Mouse (Mus musculus) liver (tissue): ENCODE results near the gene 4933430I17Rik.
A peak's percentile ranks its signal among the peaks of the same experiment; 100 is the strongest.
"Not testable (repeated sequence)": the region's sequence is repeated elsewhere in the genome, so short reads cannot be mapped to it uniquely, and the experiment has no call there.

Experiments
- DNase-seq: peaks from one replicate; pipeline ENCODE4 v3.0.0-alpha.2; 2020; ENCODE audit warnings: mixed read lengths

Gene 4933430I17Rik

DNA sequence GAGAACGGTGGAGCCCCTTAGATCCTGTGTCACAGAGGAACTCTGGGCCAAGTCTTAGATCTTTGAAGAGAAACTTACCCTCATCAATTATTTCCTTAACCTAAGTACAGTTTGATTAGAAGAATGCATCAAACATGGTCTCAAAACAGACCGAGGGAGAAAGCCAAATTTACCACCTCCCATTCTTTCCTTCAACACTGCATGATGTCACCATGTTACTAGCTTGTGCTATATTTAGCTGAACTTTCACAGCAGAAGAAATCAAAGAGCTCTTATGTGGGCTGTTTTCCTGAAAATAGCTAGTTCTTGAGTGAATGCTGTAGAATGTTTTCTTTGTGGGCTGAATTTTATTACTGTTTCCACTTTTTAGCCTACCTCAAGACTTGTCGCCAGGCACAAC lies 32.3 kb downstream of the 4933430I17Rik start:
- no peak for DNase-seq

GRCm38 (mm10) chr4:62559797-62560329 lies 34.7 kb downstream of the 4933430I17Rik start, which contains the start of gene Rgs3:
TSS of gene Rgs3 (plus strand) at chr4:62559847.
- DNase-seq = no peak

GRCm38 (mm10) chr4:62560963-62561629 lies 35.9 kb downstream of the 4933430I17Rik start:
- DNase-seq = peak; percentile 56

- DNase-seq = no peak
Measured at GRCm38 (mm10) chr4:62561630-62562001, 36.4 kb downstream of the 4933430I17Rik start.

GRCm38 (mm10) chr4:62562006-62562405 lies 36.8 kb downstream of the 4933430I17Rik start:
- DNase-seq = no peak

DNA sequence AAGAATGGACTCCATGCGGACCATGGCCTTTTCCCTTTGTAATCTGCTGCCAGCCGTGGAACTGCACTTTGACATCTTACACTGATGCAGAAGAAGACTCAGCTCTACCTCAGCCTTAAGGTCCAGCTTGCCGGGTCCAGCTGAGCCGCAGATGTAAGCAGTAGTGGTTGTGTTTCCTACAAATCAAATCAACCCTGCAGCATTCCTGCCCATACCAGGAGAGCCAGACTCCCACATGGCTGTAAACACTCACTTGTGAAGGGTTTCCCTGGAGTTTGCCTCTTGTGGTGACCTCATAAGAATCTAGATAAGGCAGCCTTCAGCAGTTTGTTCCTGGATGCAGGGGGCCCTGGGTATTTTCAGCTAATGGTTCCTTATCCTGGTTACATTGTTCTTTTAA lies 41.4 kb downstream of the 4933430I17Rik start:
- DNase-seq = no peak

DNA sequence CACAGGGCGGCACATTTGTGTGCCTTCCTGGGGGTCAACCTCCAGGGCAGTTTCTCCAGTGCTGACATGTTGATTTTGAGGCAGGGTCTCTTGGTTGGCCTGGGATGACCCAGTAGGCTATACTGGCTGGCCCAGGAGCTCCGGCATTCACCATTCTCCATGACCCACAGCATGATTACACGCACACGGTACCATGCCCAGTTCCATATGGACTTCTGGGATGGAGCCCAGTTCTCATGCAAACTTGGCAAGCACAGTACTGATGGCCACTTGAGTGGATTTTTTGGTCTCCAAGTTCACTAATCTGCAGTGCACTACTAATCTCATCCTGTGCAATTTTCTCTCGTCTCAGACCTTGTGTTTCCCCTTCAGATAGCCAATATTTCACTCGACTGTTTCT lies 42.5 kb downstream of the 4933430I17Rik start:
- no peak for DNase-seq

GRCm38 (mm10) chr4:62568359-62568758 lies 43.2 kb downstream of the 4933430I17Rik start:
- no peak for DNase-seq

DNA sequence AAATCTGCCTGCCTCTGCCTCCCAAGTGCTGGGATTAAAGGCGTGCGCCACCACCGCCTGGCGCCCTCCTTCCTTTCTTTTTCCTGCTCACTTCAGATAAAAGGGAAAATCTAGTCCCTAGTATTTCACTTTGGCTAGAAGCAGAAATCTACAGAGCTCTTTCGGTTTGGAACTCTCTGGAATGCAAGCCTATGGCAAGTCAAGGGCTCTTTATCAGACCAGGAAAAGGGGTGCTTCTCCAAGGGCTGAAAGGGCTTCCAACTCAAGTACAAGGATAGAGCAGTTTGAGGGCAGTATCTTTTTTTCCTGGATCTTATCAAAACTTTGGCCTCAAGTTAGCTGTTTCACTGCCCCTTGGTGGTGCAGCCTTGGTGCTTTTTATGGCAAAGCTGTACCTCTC lies 44.4 kb downstream of the 4933430I17Rik start:
- no peak for DNase-seq

DNA sequence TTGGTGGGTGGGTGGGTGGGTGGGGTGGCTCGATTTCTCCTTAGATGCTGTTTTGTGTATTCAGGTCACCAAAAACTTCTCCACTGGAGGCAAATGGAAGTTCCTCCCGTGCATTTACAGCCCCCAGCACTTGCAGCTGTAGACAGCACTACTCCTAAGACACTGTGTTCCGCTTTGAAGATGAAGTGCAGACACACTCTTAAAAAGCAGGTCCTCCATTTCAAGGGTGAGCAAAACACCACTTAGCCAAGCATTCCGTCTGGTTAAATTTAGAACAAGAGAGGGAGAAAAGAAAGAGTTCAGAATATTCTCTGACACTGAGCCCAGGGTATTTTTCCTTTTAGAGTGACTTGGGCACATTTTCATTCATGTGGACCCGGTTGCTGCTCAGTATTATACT lies 44.9 kb downstream of the 4933430I17Rik start:
- DNase-seq = no peak

DNA sequence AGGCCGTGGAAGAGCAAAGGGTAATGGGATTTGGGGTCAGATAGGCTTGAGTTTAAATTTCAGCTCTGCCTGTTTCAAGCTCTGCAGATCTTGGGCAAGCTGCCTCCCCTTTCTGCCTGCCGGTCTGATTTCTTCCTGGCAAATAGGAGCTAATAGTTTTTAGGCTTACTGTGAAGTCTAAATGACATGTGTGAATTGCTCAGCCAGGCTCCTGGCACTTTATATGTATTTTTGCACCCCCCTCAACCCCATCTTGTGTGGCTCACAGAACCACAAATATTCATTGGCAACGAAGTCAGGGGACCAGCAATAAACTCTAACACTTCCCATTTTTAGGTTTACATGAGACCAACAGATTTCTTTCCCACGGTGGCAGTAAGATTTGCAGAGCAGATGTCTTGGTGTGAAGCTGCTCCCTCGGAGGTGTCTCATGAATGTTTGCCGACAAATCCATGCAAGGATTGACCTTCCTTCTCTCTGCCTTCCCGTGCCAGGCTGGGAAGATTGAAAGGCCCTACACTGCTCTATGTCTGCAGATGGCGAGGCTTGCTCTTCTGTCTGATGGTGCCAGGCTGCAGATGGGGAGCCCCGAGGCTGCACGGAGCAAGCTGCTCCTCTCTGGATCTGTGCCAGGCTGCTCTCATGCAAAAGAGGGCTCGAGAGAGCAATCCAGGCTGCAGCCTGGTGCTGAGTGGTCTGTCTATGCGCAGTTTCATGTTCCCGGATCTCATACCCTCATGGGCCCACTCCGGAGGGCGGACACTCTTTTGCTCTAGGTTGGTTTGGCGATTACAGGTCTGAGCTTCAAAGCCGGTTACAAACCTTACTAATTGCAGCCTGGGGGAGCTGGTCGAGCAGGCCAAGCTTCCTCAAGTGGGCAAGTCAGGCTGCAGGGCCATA lies 57.4 kb downstream of the 4933430I17Rik start:
- DNase-seq = no peak

DNA sequence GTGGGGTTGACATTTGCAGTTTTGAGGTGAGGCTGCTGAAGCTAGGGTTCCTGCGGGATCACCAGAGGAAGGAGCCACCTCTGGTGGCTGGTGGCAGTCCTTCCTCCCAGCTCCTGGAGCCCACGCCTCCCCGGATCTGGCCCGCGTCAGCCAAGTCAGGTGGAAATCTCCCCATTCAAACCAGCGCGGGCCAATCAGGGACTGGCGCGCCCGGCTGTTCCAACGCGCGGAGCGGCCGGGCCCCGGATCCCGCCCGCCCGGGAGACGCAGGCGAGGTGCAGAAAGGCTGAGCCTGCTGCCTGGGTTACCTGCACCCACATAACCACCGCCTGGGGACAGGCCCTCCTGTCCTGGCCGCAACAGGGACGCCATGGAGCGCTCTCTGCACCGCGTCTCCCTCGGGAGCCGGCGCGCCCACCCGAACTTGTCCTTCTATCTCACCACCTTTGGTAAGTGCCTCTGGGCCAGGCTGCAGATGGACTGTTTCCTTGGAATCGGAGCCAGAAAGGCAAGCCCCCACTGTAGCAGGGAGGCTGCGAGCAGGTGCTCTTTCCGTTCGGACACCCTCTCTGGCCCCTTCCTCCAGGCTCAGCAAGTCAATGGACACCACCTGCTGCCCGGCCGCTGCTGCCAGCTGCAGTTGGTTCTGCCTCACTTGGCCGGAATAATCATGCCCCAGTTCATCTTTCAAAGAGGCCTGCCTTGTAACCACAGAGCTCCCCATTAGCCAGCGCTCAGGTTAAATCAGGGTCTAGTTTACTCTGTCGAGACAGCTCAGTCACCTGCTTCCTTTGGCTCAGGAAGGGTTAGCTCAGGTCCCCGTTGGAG lies 58.3 kb downstream of the 4933430I17Rik start:
- peak; percentile 39 for DNase-seq

GRCm38 (mm10) chr4:62587067-62587466 lies 61.9 kb downstream of the 4933430I17Rik start:
- DNase-seq = no peak

DNA sequence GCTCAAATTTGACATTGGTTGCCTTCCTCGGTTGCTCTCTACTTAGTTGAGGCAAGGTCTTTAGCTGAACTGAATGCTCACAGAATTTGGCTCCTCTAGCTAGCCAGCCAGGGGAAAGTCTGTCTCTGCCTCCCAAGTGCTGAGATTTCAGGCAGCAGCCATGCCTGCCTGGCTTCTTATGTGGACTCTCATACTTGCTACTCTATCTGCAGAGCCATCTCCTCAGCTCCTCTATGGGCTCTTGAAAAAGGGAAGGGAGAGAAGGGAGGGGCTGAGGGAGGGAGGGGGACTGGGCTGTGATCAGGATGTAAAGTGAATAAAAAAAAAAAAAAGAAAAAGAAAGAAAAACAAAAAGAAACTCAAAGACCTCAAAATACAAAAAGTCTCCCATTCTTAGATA lies 65.7 kb downstream of the 4933430I17Rik start:
- DNase-seq = no peak

DNA sequence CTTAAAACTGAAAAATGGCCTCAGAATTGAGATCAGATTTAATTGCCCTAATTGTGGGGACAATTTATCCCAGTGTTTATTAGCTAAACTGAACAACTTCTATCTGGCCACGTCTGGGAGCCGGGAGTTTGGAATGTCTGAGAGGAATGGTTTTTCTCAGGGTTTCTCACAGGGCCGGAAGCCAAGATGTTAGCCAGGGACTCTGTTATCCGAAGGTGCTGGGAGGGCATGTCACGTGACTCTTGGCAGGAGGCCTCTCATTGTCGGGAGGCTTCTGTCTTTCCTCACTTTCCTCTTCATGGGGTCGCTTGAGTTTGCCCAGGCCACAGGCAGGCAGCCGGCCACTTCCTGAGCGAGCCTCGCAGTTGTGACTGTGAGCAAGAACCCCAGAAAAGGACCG lies 66.2 kb downstream of the 4933430I17Rik start:
- DNase-seq = peak; percentile 32

GRCm38 (mm10) chr4:62593546-62594240 lies 68.5 kb downstream of the 4933430I17Rik start:
- not testable (repeated sequence) for DNase-seq

- no peak for DNase-seq
Measured at GRCm38 (mm10) chr4:62594442-62594841, 69.3 kb downstream of the 4933430I17Rik start.

DNA sequence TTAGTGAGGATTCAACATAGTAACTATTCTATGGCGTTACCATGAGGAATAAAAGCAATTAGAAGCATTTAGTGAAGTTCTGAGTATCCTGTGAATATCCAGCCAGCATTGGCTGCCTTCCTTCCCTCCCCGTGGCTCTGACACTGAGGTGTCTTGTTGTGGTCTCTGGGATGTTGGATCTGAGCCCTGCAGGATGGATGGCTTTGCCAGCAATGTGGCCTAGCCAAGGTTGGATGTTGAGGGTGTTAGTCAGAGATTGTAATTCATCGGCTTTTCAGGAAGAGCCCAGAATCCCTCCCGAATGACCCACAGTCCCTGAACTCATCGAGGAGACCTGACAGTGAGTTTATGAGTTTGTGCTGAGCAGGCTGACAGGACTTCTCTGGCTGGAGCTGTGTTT lies 70.9 kb downstream of the 4933430I17Rik start:
- DNase-seq = no peak
